Mouse (Mus musculus) erythroid progenitor cell, adult 5-6 weeks (primary cell): ENCODE results near the gene Mdga1. TPM values are rescaled to one million over a fixed set of nuclear protein-coding genes. Genes with fewer than 3 reads are reported as not detected.
"Not testable (repeated sequence)": the region's sequence is repeated elsewhere in the genome, so short reads cannot be mapped to it uniquely, and the experiment has no call there.

Source experiments
- ATAC-seq: replicated peaks from 2 replicates; pipeline ENCODE4 v1.8.0; 2016; ENCODE audit warnings: moderate number of reproducible peaks, mild to moderate bottlenecking, moderate TSS enrichment, inconsistent platforms; ENCODE audit not compliant: poor library complexity, low FRiP score, severe bottlenecking
- total RNA-seq, 2 experiments: library from RNA; stranded (forward) in 1 of 2; stranded (reverse) in 1 of 2; fragments of 150-400 nt in 1 of 2; fragments of 186-747, 209-891 nt in 1 of 2; gene quantifications; 2 replicates each; pipeline versions ENCODE4 v1.2.3 to v1.2.4; 2015 to 2017; ENCODE audit warnings: low replicate concordance in 2 of 2

Gene Mdga1
- total RNA-seq, 2 experiments from 2014 or later: not detected

- not testable (repeated sequence) for ATAC-seq
Measured at GRCm38 (mm10) chr17:29781472-29781871, 188.4 kb downstream of the Mdga1 start.

DNA sequence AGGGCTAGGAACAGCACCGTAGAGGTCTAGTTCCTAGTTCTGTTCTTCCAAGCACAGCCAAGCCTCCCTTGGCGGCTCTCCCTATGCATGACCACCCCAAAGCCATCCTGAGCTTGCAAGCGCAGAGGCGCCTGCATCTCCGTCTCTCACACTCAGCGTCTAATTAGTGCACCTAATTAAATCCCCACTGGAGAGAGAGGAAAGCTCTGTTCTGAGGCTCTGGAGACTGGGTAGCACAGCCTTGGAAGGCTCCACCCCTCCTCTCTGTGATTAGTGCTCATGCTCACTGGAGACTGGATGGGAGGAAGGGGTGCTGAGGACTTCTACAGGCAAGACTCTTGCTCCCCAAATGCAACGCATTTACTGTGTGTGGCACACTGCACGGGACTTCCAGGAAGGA lies 191.9 kb downstream of the Mdga1 start:
- ATAC-seq: no peak

Other genes with a start within 250 kb of the Mdga1 start
- gene Zfand3, start 34.6 kb upstream of the Mdga1 start, total RNA-seq (2015; ENCODE audit: low replicate concordance): 10.9 and 17.3 TPM in 2 replicates
- 7.3 and 10.5 TPM in 2 replicates for gene Zfand3, start 34.6 kb upstream of the Mdga1 start, total RNA-seq (2017; ENCODE audit: low replicate concordance)